Mouse (Mus musculus): ENCODE results near the gene Lrrc8d. TPM values are rescaled to one million over a fixed set of nuclear protein-coding genes. Genes with fewer than 3 reads are reported as not detected.

The Lrrc8d gene
- polyA plus RNA-seq, 1 experiment from 2014 or later: 22.9 TPM

DNA sequence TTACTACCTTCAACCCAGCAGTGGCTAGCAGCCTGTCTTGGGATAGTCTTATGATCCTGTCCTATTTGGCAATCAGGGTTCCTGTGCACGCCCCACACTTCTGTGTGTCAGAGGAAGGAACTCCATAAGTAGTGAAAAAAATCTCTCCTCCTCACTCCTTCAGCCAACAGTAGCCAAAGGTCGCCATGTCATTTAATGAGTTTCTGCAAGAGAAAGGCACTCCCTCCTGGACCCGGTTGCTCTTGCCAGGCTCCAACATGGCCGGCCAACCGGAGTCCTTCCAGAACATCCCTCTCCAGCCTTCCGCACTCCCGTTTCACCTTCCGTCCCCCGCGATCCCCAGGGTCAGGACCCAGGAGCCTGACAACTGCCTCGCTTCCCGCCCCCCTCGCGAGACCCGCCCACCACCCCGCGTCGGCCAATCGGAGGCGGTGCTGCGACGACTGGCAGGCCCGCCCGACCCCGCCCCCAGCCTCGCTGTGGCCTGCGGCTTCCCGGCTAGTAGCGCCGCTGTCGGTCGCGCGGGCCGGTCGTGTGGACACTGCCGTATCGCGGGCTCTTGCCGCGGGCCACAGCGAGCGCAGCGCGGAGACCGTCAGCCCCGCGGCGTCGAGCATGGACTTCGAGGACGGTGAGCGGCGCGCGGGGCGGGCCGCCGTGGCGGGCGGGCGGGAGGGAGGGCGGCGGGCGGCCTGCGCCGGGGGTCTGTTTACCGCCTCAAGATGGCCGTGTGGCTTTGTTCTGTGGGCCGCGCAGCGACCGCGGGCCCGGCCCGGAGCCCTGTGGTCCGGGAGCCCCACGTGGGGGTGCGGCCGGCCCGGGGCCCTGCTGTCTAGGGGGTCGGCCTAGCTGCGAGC is 176.5 kb downstream of the Lrrc8d start, which contains the start of gene Zfp326:
Gene Zfp326, plus strand, starts transcription at position 498 of the 857 bp plus-strand sequence.
- no peaks in the 10 kb centered on the region for H3K9me3 ChIP-seq (replicated peaks; ENCODE audit: control insufficient read depth, low read length)
- 2% methylated on average over 46 of the region's 83 CpGs for WGBS

DNA sequence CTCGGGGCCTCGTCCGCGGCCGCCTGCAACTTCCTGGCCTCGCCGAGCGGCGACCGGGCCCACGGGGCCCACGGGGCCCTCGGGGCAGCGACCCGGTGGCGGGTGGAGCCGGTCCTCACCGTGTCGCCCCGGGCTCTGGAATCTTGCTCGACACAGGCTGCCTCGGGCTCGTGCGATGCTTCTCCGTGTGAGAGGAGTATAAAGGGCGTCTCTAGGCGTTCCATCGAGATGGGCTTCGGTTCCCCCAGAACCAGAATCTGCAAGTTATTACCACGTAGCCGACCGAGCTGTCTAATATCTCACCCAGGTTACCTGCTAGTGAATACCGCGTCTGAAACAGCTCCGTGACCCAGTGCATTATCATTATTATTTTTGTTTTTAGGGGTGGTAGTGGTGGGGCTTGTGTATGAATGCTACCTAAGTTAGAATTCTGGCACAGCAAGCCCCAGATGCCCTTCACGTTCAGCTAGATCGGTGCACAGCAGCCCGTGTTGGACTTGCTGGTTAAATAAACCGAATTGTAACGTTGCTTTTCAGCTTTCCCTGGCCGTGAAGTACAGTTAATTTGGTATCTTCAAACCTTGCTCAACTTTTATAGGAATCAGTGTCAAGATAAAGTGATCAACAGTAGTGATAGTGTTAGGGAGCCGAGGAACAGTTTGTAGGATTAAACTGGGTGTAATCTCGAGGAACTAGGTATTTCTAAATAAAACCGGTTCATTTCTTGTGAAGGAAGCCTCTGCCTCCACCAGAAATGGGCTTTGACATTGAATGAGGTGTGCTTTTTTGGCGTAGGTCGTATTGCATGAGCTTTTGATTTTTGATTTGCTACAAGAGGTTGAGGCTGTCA is 177.4 kb downstream of the Lrrc8d start:
- no peak; the same call in 1 of the 2 replicates for ATAC-seq (replicated peaks; ENCODE audit: insufficient number of reproducible peaks, low FRiP score, low TSS enrichment, low read depth)
- no peaks in the 10 kb centered on the region for H3K27me3 ChIP-seq (ENCODE audit: control insufficient read depth, insufficient read depth, low read length)
- WGBS: 1% methylated on average over 46 of the region's 46 CpGs
- peak overlapping the region; percentile 50 for H3K4me2 ChIP-seq (ENCODE audit: low read depth, low read length)
- H3K27ac ChIP-seq (replicated peaks; ENCODE audit: low read depth, low read length): peak overlapping the region; percentile 76
- H3K9ac ChIP-seq (replicated peaks; ENCODE audit: low read length): peak overlapping the region; percentile 100
- no peaks in the 10 kb centered on the region for H3K4me1 ChIP-seq (ENCODE audit: control insufficient read depth, insufficient read depth, low read length)
- H3K4me3 ChIP-seq (ENCODE audit: low read depth, low read length): peak overlapping the region; percentile 100
- H3K36me3 ChIP-seq (replicated peaks; ENCODE audit: control insufficient read depth, insufficient read depth, low read depth, low read length): no peaks in the 10 kb centered on the region
- peak; percentile 32 for DNase-seq (ENCODE audit: low spot score)
- H3K9me3 ChIP-seq (replicated peaks; ENCODE audit: control insufficient read depth, low read length): no peaks in the 10 kb centered on the region

More for the DNA sequence above, 176.5 kb downstream of the Lrrc8d start, which contains the start of gene Zfp326:
- Histone ChIP-seq H3K4me2 (ENCODE audit: low read depth, low read length) (peak within 1 kb of the TSS; percentile 50), H3K27ac (replicated peaks; ENCODE audit: low read depth, low read length) (peak within 1 kb of the TSS; percentile 76), H3K4me3 (ENCODE audit: low read depth, low read length) (peak within 1 kb of the TSS; percentile 100), H3K27me3 (ENCODE audit: control insufficient read depth, insufficient read depth, low read length) (no peaks in the 10 kb centered on the region), H3K4me1 (ENCODE audit: control insufficient read depth, insufficient read depth, low read length) (no peaks in the 10 kb centered on the region), H3K36me3 (replicated peaks; ENCODE audit: control insufficient read depth, insufficient read depth, low read depth, low read length) (no peaks in the 10 kb centered on the region), H3K9ac (replicated peaks; ENCODE audit: low read length) (peak within 1 kb of the TSS; percentile 100)
- DNase-seq (ENCODE audit: low spot score): peak; percentile 95
- peak; percentile 91 for ATAC-seq (replicated peaks; ENCODE audit: insufficient number of reproducible peaks, low FRiP score, low TSS enrichment, low read depth)

Other genes with a start within 250 kb of the Lrrc8d start
- 13.5 and 13.6 TPM in 2 replicates for gene Lrrc8c, start 180.6 kb upstream of the Lrrc8d start, polyA plus RNA-seq (2014; fragmentation: Nextera tagmentation; extraction: Ambion mirVana)
- 40.3 and 45.8 TPM in 2 replicates for gene Zfp326, start 176.6 kb downstream of the Lrrc8d start, polyA plus RNA-seq (2014; fragmentation: Nextera tagmentation; extraction: Ambion mirVana)